Mouse (Mus musculus) intestine, postnatal 0 days (tissue): ENCODE measurements around the gene Abca4. TPM values are rescaled to one million over a fixed set of nuclear protein-coding genes. Genes with fewer than 3 reads are reported as not detected.
A peak's percentile ranks its signal among the peaks of the same experiment; 100 is the strongest.

Source experiments
- ATAC-seq: fragments of 200-750 bp; cut with Nextera tagmentation; 2 replicates; pipeline ENCODE4 v1.8.0; 2017; ENCODE audit warnings: mild to moderate bottlenecking, moderate TSS enrichment, moderate library complexity
- H3K27ac ChIP-seq: fragments of 300-500 bp; sonication (generic); 2 replicates; pipeline ENCODE4 v1.5.1; 2014; ENCODE audit warnings: mild to moderate bottlenecking, low read depth, low read length, moderate library complexity
- H3K27me3 ChIP-seq: fragments of 300-500 bp; sonication (generic); replicated peaks from 2 replicates; pipeline ENCODE4 v1.6.1; 2014; ENCODE audit warnings: low read length, mixed read lengths; ENCODE audit not compliant: control insufficient read depth, insufficient read depth
- H3K36me3 ChIP-seq: fragments of 300-500 bp; sonication (generic); 2 replicates; pipeline ENCODE4 v1.6.1; 2014; ENCODE audit warnings: mild to moderate bottlenecking, moderate library complexity; ENCODE audit not compliant: control insufficient read depth, insufficient read depth
- H3K4me1 ChIP-seq: fragments of 300-500 bp; sonication (generic); replicated peaks from 2 replicates; pipeline ENCODE4 v1.6.1; 2014; ENCODE audit warnings: antibody characterized with exemption, low read length, mixed read lengths; ENCODE audit not compliant: control insufficient read depth, insufficient read depth
- H3K4me2 ChIP-seq: fragments of 300-500 bp; sonication (generic); replicated peaks from 2 replicates; pipeline ENCODE4 v1.6.1; 2014; ENCODE audit warnings: low read depth, mild to moderate bottlenecking, moderate library complexity
- H3K4me3 ChIP-seq: fragments of 300-500 bp; sonication (generic); 2 replicates; pipeline ENCODE4 v1.5.1; 2014; ENCODE audit warnings: low read depth, low read length
- H3K9ac ChIP-seq: fragments of 300-500 bp; sonication (generic); 2 replicates; pipeline ENCODE4 v1.6.1; 2014; ENCODE audit warnings: mild to moderate bottlenecking, low read depth, low read length
- H3K9me3 ChIP-seq: fragments of 300-500 bp; sonication (generic); 2 replicates; pipeline ENCODE4 v1.6.1; 2016; ENCODE audit warnings: mixed run types; ENCODE audit not compliant: control insufficient read depth
- CTCF ChIP-seq: sonication (generic); IDR thresholded peaks from 2 replicates; pipeline ENCODE4 v1.5.1; 2016; ENCODE audit warnings: low read depth, mild to moderate bottlenecking, control low read depth, antibody characterized with exemption, moderate library complexity
- WGBS: fragments of 180-500 bp; shearing (Covaris S2); extraction: QIAGEN DNeasy Blood & Tissue Kit; methylation state at CpG from one replicate; pipeline ENCODE4 v1.1.7; 2014; 5-methylcytosine and 5-hydroxymethylcytosine counted together
- polyA plus RNA-seq: library from polyadenylated mRNA; unstranded; fragments of >200 nt; fragmentation: Nextera tagmentation; extraction: Ambion mirVana; gene quantifications from 2 replicates; pipeline ENCODE4 v1.2.1, GENCODE M21; 2015

Abca4 gene
- polyA plus RNA-seq, 1 experiment from 2014 or later, result 0.56 TPM

- Histone ChIP-seq H3K4me3 (no peak overlapping the region), H3K9ac (no peak overlapping the region), H3K36me3 (no peaks in the 10 kb centered on the region), H3K4me1 (no peaks in the 10 kb centered on the region), H3K27me3 (no peaks in the 10 kb centered on the region), H3K9me3 (no peaks in the 10 kb centered on the region), H3K4me2 (no peak overlapping the region), H3K27ac (no peak overlapping the region)
- no peak for TF ChIP-seq CTCF
- peak; percentile 55; the same call in 1 of the 2 replicates for ATAC-seq
- 52% methylated on average over 1 of the region's 1 CpGs for WGBS
These were observed 142.7 kb downstream of the Abca4 start for GRCm38 (mm10) chr3:122186975-122187374.

- Histone ChIP-seq H3K9ac (no peak overlapping the region), H3K27me3 (no peaks in the 10 kb centered on the region), H3K4me3 (no peak overlapping the region), H3K9me3 (no peaks in the 10 kb centered on the region), H3K27ac (no peak overlapping the region), H3K4me2 (no peak overlapping the region), H3K36me3 (no peaks in the 10 kb centered on the region), H3K4me1 (peaks cover 10% of the 10 kb centered on the region; the same call in 1 of the 2 replicates)
- 66% methylated on average over 4 of the region's 4 CpGs for WGBS
- no peak for TF ChIP-seq CTCF
- no peak for ATAC-seq
These were observed 152.5 kb downstream of the Abca4 start for GRCm38 (mm10) chr3:122196621-122197298.

- 55% methylated on average over 2 of the region's 2 CpGs for WGBS
- peak overlapping the region; percentile 30; the same call in 1 of the 2 replicates for H3K4me2 ChIP-seq
- H3K4me3 ChIP-seq, result no peak overlapping the region
- H3K9ac ChIP-seq, result no peak overlapping the region
- no peaks in the 10 kb centered on the region for H3K36me3 ChIP-seq
- H3K4me1 ChIP-seq, result peaks cover 10% of the 10 kb centered on the region; the same call in 1 of the 2 replicates
- H3K9me3 ChIP-seq, result no peaks in the 10 kb centered on the region
- ATAC-seq, result no peak
- peak overlapping the region; percentile 68 for H3K27ac ChIP-seq
- no peaks in the 10 kb centered on the region for H3K27me3 ChIP-seq
- TF ChIP-seq CTCF, result no peak
These were observed 154.3 kb downstream of the Abca4 start for GRCm38 (mm10) chr3:122198532-122198931.

GRCm38 (mm10) chr3:122198966-122199381 lies 154.7 kb downstream of the Abca4 start:
- no peaks in the 10 kb centered on the region for H3K36me3 ChIP-seq
- H3K9me3 ChIP-seq, result no peaks in the 10 kb centered on the region
- no peak overlapping the region for H3K4me3 ChIP-seq
- peak overlapping the region; percentile 30; the same call in 1 of the 2 replicates for H3K4me2 ChIP-seq
- H3K4me1 ChIP-seq, result peaks cover 10% of the 10 kb centered on the region; the same call in 1 of the 2 replicates
- no peaks in the 10 kb centered on the region for H3K27me3 ChIP-seq
- H3K9ac ChIP-seq, result no peak overlapping the region
- peak overlapping the region; percentile 68 for H3K27ac ChIP-seq
- peak; percentile 91 for ATAC-seq
- no peak for TF ChIP-seq CTCF
- 13% methylated on average over 8 of the region's 8 CpGs for WGBS

GRCm38 (mm10) chr3:122199600-122199999 lies 155.4 kb downstream of the Abca4 start:
- Histone ChIP-seq H3K9me3 (no peaks in the 10 kb centered on the region), H3K27ac (peak overlapping the region; percentile 68), H3K4me1 (peaks cover 10% of the 10 kb centered on the region; the same call in 1 of the 2 replicates), H3K4me2 (no peak overlapping the region), H3K27me3 (no peaks in the 10 kb centered on the region), H3K9ac (no peak overlapping the region), H3K4me3 (no peak overlapping the region), H3K36me3 (no peaks in the 10 kb centered on the region)
- no peak for TF ChIP-seq CTCF
- no peak for ATAC-seq
- WGBS, result 85% methylated on average over 4 of the region's 4 CpGs

- H3K27me3 ChIP-seq, result no peaks in the 10 kb centered on the region
- 78% methylated on average over 5 of the region's 5 CpGs for WGBS
- no peak overlapping the region for H3K9ac ChIP-seq
- no peak for ATAC-seq
- H3K27ac ChIP-seq, result peak overlapping the region; percentile 68
- H3K9me3 ChIP-seq, result no peaks in the 10 kb centered on the region
- TF ChIP-seq CTCF, result no peak
- peaks cover 10% of the 10 kb centered on the region; the same call in 1 of the 2 replicates for H3K4me1 ChIP-seq
- no peak overlapping the region for H3K4me3 ChIP-seq
- H3K36me3 ChIP-seq, result no peaks in the 10 kb centered on the region
- no peak overlapping the region for H3K4me2 ChIP-seq
These were observed 155.8 kb downstream of the Abca4 start for GRCm38 (mm10) chr3:122200017-122200416.
